Mouse (Mus musculus) A20 (cell line): ENCODE results near the gene Bcl2.
A peak's percentile ranks its signal among the peaks of the same experiment; 100 is the strongest.

Experiments
- DNase-seq: peaks from one replicate; pipeline ENCODE4 v3.0.0-alpha.2; 2011; ENCODE audit warnings: low read depth, low spot score

Bcl2 gene

DNA sequence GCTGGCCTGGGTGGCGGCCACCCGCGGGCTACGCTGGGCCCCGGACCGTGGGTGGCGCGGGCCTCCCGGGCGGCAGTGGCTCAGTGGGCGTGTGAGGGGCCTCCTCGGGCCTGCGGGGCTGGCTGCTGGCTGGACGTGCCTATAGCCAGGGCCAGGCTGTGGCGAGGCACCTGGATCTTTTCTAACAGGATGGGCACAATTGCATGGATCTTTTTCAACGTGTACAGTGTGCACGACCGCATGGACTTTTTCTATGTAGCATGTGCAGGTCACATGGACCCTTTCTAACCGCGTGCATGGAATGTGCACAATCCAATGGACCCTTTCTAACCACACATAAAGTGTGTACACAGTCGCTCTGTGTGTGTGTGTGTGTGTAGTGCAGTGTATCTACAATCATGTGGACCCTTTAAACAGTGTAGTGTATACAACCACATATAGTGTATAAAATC, 482 bp upstream of the Bcl2 start:
- peak; percentile 41 for DNase-seq

DNA sequence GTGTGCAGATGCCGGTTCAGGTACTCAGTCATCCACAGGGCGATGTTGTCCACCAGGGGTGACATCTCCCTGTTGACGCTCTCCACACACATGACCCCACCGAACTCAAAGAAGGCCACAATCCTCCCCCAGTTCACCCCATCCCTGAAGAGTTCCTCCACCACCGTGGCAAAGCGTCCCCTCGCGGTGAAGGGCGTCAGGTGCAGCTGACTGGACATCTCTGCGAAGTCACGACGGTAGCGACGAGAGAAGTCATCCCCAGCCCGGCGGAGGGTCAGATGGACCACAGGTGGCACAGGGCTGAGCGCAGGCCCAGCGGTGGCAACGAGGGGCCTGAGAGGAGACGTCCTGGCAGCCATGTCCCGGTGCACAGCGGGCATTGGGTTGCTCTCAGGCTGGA, 1.7 kb downstream of the Bcl2 start:
- no peak for DNase-seq

DNA sequence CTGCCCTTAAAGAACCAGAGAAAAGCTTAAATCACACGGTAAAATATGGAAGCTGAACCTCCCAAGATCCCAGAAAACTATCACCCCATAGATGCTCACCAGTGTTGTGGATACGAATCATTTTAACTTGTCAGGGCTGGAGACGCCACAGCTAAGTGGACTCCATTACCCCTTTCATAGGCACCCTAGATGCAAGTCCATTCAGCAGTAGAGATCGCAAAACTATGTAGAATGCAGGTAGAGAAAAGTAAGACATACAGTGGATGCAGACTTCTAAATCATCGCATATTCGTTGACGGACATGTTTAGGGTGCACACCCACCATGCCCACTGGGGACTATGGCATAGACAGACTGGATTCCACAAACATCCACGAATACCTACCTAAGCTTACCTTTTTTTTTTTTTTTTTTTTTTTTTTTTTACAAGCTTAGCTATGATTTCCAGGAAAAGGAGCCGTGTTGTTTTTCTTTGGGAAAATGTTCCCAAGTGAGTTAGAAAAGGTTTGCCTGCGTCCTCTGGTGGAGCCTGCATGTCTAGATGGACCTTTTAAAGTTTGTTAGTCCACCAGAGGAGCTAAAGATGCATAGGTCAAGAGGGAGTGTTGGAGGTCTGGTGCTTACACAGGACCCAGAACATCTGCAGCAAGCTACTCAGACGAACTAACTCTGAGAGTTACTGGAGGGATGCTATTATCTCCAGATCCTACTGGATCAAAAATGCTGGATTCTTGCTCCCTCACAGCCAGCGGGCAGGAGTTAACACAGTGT, 2.5 kb downstream of the Bcl2 start:
- DNase-seq: no peak

DNA sequence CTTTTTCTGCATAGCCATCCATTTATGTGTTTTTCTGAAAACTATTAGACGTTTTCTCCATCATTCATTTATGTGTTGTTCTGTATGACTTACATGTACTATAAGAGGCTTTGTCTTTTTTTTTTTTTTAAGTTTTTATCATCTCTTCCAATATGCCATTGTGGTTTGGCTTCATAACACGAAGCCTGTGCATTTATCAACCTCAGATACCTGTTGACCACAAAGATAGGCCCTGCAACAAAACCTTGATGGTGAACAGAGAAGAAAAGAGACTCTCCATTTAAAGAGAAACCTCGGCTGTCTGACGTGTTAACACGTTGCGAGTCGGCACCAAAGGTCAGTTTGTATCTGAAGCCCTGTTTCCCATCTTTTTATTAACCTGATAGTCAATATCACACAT, 3.9 kb downstream of the Bcl2 start:
- DNase-seq: no peak

DNA sequence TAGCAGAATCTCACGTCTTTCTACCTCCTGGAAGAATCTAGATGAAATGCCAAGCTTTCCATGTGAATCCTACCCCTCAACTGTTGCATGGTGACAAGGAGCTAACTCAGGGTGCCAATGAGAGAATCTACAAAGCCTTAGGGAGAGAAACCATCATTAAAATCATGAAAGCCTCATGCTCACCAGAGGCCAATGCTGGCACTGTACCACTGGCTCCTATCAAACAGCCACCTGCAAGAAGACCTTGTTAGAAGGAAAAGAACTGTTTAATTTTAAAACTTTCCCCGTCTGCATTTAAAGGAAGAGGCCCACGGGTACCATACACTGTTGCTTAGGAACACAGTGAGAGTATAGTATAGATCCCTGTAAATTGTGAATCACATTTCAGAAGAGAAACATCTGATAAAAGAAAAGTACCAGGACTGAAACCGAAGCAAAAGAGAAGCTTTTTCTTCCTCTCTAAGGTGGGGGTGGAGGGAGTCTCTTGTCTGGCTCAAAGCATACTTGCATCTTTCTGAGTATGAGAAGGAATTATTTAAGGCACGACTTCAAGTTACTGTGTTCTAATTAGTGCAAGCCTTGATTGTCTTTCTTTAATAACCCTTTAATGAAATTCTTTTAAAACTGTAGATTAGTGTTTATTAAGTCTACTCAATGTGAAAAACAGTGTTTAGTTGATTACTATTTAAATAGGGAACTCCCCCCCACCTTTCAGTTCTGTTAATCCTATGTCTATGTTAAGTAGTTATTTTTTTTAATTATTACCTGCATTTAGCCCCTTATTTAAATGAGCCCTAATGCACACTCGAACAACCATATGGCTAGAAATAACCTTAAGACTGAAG, 6.8 kb downstream of the Bcl2 start:
- DNase-seq: peak; percentile 66

DNA sequence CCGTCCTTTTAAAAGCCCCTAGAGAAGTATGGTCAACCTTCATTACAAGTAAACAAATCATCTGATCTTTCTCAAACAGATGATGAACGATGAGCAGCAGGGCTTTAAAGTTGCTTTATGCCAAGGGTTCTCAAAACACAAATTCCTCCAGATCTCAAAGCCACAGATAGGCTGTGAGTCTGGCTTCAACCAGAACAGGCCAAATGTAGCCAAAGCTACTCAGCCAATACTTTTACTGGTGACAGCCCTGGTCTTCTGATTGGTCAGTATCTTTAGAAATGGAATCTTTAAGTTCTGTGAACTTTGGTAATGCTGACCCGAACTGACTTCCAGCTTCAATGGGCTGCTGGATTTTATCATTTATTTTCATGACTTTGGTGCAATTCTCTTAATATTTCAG, 10.9 kb downstream of the Bcl2 start:
- DNase-seq: no peak

DNA sequence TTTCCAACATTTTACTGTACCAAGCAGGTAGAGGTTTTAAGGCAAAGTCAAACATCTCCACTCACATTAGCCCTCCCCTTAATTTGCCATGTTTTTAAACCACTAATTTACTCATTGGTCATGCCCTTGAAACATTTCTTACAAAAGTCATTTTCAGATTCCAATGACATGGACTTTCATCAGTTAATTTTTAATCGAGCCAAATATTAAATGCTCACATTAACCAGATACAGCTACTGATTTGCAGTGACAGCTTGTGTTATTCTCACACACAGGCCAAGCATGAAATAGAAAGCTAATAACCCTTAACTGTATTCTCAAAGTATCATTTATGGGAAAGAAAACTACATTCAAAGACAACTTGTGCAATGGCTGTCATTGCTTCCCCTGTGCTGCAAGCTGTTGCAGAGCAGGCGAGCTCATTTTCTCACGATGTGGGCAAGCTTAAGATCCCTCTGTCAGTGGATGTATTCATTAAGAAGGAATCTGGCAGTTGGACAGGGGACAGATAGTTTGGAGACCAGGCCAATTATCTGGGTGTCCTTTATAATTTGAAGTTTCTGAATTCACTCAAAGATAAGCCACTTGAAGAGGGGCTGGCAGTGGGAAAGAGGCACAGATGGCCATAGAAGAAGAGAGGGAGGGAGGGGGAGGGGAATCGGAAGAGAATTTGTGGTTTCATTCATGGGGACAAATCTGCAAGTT, 11.5 kb downstream of the Bcl2 start:
- no peak for DNase-seq

DNA sequence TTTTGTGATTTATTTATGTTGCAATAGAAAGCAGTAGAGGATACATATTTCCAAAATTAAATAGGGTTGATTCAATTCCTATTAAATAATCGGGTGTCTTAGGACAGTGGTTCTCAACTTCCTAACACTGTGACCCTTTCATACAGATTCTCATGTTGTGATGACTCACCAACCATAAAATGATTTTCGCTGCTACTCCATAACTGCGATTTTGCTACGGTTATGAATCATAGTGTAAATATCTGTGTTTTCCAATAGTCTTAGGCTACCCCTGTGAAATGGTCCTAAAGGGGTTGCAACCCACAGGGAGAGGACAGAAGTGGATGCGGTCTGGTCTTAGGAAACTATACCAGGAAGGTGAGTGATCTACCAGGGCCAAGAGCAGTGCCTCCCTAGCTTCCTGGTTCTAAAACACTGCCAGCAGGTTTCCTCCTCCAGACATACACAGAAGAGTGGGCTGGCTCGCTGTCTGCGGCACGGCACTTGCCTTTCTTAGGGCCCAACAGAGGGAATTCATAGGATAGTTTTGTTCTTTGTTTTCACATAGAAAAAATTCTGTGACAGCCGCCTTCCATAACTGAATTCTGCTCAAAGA, 13.5 kb downstream of the Bcl2 start:
- DNase-seq: no peak

DNA sequence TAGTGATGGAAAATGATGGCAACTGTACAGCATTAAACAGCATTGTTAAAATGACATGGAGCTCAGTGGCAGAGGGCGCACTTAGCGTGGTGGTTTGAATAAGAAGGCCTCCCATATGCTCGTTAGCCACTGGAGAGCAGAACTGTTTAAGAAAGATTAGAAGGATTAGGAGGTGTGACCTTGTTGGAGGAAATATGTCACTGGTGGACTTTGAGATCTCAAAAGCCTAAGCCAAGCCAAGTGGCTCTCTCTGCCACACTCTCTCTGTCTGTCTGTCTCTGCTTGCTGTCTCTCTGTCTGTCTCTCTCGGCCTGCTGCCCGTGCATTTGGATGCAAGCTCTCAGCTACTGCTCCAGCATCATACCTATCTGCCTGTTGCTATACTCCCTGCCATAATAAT, 17.6 kb downstream of the Bcl2 start:
- no peak for DNase-seq

DNA sequence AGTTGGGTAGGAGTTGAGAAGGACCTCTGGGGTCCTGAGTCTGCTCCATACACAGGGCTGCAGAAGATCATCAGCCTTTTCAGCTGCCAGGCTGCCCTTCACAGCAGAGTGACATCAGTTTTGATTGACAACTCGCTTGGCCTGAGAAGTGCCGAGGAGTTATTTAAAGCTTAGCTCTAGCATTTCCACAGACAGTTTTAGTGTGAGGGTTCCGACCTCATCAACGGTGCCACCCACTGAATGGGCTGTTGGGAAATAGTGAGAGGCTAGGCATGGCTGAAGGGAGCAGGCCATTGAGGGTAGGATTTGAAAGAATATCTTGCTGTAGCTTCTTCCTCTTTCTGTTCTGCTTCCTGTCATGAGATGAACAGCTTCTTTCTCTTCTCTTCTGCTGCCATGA, 18.4 kb downstream of the Bcl2 start:
- DNase-seq: peak; percentile 73

DNA sequence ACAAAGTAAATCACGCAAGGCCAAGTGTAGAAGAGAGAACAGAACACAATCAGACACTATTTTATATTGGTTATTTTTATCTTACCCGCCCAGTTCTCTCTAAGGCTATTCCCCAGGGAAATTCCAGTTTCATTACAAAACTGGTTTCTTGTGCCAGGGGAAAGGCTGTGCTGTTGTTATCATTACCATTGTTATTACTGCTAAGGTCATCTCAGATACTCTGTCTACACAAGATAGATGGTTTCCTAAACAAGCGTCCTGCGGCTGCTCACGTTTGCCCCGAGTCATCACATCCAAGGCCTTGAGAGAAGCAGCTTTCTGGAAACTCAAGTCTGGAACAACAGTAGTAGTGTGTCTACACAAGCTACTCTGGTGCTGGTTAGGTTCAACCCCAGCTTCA, 19.8 kb downstream of the Bcl2 start:
- no peak for DNase-seq

DNA sequence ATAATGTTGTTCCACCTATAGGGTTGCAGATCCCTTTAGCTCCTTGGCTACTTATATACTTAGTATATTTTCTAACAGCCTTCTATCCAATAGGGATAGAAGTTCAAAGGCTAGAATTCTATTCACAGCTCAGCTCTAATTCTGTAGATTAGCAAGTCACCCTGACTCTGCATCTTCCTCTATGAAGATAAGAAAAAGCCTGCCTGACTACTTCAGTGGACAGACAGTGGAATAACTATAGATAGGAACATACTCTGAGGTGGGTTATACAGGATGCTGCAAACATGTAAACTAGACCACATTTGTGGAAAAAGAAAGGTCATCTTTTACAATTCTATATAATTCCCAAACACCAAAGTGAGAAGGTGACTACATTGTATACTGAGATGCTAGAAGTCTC, 21.5 kb downstream of the Bcl2 start:
- DNase-seq: no peak

DNA sequence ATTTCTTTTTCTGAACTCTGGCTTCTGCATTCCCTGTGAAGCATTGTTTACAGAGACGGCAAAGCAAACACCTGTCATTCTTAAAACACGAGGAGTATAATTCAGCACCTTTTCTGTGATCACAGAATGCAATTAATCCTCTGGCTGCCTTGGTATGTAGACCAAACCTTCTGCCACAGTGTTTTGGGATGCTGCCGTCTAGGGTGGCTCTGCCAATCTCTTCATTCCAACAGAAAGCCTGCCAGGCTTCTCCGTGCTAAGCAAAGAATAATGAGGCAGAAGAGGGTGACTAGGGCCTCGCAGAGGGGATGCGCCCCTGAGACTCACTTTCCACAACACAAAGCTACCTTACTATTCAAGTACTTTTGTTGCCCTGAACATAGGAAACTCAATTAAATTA, 23.2 kb downstream of the Bcl2 start:
- no peak for DNase-seq

DNA sequence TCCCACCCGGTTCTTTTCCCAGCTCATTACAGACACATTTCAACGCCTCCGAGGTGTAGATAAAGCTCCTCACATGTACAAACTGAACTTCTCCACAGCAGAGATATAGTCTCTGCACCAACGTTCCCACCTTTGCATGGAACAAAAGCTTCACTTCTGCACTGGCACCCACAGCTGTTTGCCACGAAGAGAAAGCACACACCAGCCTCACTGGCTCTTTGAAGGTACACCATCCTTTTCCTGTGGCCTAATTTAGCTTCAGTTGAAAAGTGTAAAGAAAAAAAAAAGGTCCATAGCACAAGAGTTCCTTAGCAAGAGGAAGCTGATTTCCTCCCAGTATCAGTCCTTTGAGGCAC, 25.9 kb downstream of the Bcl2 start:
- no peak for DNase-seq

DNA sequence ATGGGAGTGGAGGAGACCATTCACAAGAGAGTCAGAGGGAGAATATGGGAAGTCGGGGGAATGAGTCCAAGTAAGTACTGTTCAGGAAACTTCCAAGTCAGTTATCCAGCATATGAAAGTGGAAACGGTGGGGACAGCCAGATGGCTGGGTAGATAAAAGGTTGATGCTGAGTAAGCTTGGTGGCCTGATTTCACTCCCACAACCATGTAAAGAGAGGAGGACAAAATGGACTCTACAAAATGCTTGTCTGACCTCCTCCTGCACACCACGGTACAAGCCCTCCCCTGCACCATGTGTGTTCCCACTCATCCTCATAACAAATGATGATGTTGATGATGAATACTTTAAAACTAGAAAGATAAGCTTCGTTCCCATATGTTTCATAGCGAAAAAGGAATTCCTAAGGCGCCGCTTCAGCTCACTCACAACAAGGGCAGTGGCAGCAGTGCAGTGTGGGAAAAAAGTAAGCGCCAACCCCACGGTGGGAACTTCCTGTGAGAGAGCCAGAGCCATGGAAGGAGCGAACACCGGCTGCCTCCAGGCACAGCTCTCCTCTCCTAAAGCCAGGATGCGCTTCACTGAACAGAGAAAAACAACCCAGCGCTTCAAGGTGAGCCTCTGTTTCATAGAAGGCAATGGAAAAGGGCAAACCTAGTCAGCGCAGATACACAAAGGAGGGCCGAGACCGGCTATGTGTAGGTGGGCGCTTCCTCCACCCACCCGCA, 26.5 kb downstream of the Bcl2 start:
- no peak for DNase-seq

DNA sequence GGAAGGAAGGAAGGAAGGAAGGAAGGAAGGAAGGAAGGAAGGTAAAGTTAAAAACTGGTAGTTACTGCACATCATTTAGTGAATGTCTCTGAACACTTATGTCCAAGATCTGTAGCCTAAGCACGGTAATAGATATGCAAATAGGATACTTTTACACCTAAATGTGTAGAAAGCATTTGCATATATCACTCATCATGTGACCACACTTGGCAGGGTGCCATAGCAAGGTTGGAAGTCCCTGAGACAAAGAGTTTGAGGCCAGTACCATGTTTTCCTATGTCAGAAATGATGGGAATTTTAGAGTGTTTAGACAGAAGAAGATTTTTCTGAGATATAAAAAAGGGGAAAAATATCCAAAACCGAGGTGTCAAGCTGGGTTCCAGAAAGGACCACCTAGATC, 28.4 kb downstream of the Bcl2 start:
- DNase-seq: no peak

DNA sequence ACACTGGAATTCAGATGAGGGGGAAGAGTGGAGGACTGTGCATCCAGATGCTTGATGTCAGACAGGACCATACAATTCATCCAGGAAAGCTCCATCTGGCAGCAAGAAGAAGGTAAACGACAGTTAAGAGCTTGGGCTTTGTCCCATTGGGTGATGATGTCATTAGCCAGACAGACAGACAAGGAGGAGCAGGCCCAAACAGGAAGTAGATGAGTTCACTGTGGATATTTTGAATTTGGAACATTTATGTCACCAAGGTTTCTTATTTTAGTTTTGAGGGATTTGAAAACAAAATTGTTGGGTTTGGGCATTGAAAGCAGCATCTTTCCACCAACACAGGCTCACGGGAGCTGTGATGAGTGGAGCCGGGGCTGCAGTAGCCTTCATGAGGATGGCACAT, 29.5 kb downstream of the Bcl2 start:
- no peak for DNase-seq

DNA sequence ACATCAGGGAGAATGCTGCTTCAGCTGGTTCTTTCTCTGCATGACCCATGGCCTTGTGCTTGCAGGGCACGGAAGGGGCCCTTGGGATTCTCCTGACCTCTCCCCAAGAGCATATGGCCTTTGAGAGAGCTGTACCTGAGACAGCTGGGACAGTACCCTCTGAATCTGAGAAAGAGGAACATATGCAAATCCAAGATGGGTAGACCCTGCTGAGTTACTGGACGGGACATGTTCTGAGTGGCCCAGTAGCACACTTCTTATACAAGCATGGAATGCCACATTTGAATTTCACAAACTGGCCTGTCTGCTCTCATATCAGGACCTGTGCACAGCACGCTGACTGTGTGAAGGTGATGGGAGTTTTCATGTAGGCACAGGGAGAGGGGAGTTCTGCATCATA, 31.2 kb downstream of the Bcl2 start:
- DNase-seq: no peak

DNA sequence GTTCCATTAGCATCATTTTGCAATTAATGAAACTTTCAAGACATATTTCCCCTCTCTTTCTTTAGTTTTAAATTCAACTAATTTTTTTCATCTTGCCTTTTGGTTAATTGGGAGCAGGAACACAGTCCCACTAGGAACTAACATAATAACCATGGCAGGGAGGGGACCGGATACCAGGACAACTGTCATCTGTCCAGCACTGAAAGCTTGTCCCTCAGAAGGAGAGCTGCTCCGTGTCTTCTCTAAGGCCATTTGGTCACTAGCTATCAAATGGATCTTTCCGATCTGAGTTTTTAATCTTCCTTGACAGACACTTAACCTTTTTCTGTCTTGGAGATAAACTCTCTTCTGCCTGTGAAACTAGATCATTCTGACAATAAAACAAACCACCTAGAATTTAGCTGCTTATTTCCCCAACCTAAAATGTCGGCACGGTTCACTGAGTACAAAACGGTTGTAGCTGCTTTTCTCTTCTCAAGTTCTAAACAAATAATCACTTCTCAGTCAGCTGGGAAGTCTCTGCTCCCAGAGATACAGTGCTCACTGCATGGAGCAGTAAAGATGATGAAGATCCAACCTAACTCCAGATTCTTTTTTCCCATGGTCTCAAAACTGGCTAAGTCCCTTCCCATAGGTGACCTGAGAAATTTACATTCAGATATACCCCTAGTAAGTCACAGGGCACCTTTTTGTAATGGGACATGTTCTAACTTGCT, 34.1 kb downstream of the Bcl2 start:
- DNase-seq: no peak

DNA sequence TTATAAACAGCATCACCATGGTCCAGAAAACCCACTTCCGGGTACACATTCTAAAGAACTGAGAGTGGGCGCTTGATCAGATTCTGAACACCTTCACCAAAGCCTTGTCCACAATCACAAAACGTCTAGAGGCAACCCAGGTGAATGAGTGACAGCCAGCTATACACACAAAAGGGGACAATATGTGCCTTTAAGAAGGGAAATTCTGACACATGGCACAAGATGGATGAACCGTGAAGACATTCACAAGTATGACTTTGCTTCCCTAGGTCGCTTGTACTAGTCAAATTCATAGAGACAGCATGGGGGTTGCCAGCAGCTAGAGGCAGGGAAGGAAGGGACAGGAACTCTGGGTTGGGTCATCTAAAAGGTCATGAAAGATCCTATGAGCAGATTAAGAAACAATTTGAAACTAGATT, 36.0 kb downstream of the Bcl2 start:
- DNase-seq: no peak
